Mouse (Mus musculus) megakaryocyte, embryonic 14.5 days (primary cell): Measurements from ENCODE around the gene Ece1.

Experiments used
- FLI1 ChIP-seq: IDR thresholded peaks from 2 replicates; pipeline ENCODE4 v1.6.1; 2012; ENCODE audit warnings: low read length, inconsistent platforms, mixed read lengths
- GATA1 ChIP-seq: IDR thresholded peaks from 3 replicates; pipeline ENCODE4 v1.6.1; 2012; ENCODE audit warnings: mixed read lengths, low read length, inconsistent platforms, borderline replicate concordance

DNA sequence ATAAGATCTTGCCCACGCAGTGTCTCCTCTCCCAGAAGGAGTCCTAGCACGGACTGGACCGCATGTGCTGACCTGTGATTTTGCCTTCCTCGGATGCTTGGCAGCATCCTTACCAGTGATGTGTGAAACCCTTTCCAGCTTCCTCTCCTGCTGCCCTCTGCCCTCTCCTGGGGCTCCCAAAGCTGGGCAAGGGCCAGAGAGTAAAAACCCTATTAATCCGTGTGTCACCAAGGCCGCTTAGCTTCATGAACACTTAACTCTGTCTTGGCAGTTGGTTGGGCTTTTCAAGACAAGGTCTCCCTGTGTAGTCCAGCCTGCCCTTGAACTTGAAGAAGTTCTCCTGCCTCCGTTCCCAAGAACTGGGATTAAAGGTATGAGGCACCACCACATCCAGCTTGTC lies 65.1 kb downstream of the Ece1 start:
- TF ChIP-seq GATA1 (no peak), FLI1 (no peak)
